Mouse (Mus musculus) inflammation-experienced regulatory T-cells (primary cell): ENCODE results near the gene Zfp964. TPM values are rescaled to one million over a fixed set of nuclear protein-coding genes. Genes with fewer than 3 reads are reported as not detected.

Experiments
- polyA plus RNA-seq, 2 experiments: library from polyadenylated mRNA; unstranded; fragments of 100-300 nt; shearing (Covaris generic); gene quantifications; one replicate each; pipeline ENCODE4 v1.2.1; 2017

The Zfp964 gene
- polyA plus RNA-seq, result 1 to 10 TPM in 1 of 2 experiments, under 1 TPM in 1; 0.95 to 1.6 TPM

GRCm38 (mm10) chr8:69654358-69654981, at the start of gene Zfp964:
Gene Zfp964 (plus strand): TSS chr8:69654479.

DNA sequence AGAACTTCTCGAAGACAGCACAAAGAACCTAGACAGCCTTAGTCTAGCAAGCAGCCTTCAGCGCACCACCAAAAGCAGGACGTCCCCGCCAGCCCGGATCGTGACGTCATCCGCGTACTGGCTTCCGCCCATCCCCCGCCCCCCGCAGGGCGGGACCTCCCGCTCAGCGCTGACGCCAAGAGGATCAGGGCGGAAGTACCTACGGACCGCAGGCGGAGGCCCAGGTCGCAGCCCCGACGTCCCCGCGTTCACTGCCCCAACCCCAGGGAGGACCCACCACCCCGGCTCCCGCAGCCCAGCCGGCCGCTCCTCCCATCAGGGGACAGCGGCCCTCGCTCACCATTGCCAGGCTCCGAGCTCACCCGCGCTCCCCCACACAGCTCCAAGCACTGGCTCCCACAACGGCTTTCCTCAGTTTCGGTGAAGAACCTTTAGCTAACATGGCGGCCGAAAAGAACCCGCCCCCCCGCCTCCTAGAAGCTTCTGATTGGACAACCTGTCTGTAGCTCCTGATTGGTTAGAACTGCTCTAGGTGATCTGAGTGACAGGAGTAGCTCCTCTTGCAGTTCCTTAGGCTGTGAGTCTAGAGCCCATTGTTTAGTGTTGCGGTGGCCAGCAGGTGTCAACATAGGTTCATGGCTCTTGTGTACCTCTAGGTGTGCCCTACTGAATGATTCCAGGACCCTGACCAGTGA, 29.0 kb upstream of the Zfp964 start, which contains the start of gene Zfp868:
TSS of gene Zfp868 (minus strand) at position 454 of the 695 bp plus-strand sequence.

GRCm38 (mm10) chr8:69710624-69711023, 56.3 kb downstream of the Zfp964 start, which contains the start of gene Zfp869:
Gene Zfp869 (minus strand): TSS chr8:69710724.

Other genes with a start within 250 kb of the Zfp964 start
- under 1 TPM; 0.07 to 0.88 TPM for gene Gm9495, start 200.9 kb upstream of the Zfp964 start, polyA plus RNA-seq
- gene Gm7697, start 131.5 kb upstream of the Zfp964 start, polyA plus RNA-seq, result not detected
- 10 to 100 TPM; 25.5 to 35.5 TPM for gene Zfp868, start 28.9 kb upstream of the Zfp964 start, polyA plus RNA-seq
- 10 to 100 TPM; 59.9 to 63.2 TPM for gene Zfp869, start 56.2 kb downstream of the Zfp964 start, polyA plus RNA-seq
- 1 to 10 TPM; 7.5 to 7.9 TPM for gene Zfp963, start 95.5 kb downstream of the Zfp964 start, polyA plus RNA-seq
- gene Gm20422, start 120.4 kb downstream of the Zfp964 start, polyA plus RNA-seq, result not detected
- gene Atp13a1, start 136.7 kb downstream of the Zfp964 start, polyA plus RNA-seq, result 100 to 1,000 TPM in 1 of 2 experiments, 10 to 100 TPM in 1; 85.5 to 118 TPM
- 10 to 100 TPM; 24.3 to 28.0 TPM for gene Zfp866, start 136.7 kb downstream of the Zfp964 start, polyA plus RNA-seq
- 100 to 1,000 TPM; 119 to 150 TPM for gene Gmip, start 154.2 kb downstream of the Zfp964 start, polyA plus RNA-seq
- gene Lpar2, start 167.9 kb downstream of the Zfp964 start, polyA plus RNA-seq, result under 1 TPM; 0.18 to 0.23 TPM
- gene Pbx4, start 178.0 kb downstream of the Zfp964 start, polyA plus RNA-seq, result 10 to 100 TPM; 18.4 to 27.8 TPM
- gene Cilp2, start 233.2 kb downstream of the Zfp964 start, polyA plus RNA-seq, result under 1 TPM in 1 of 2 experiments, not detected in 1; 0.07 TPM
- 1 to 10 TPM; 4.3 to 5.5 TPM for gene Tssk6, start 247.7 kb downstream of the Zfp964 start, polyA plus RNA-seq
- 100 to 1,000 TPM; 156 to 161 TPM for gene Ndufa13, start 248.1 kb downstream of the Zfp964 start, polyA plus RNA-seq
- 1 to 10 TPM in 1 of 2 experiments, not detected in 1; 2.0 TPM for gene Yjefn3, start 248.2 kb downstream of the Zfp964 start, polyA plus RNA-seq